Mouse (Mus musculus) MEL-GATA-1-ER (cell line): ENCODE measurements around the gene Naaladl2.

Source experiments
- DNase-seq: peaks from one replicate; pipeline ENCODE4 v3.0.0-alpha.2; 2012; ENCODE audit warnings: low read depth; ENCODE audit errors: extremely low read depth

Naaladl2 gene

GRCm38 (mm10) chr3:23972747-23973667, 1171.1 kb downstream of the Naaladl2 start:
- no peak for DNase-seq

- no peak for DNase-seq
These were observed 1181.0 kb downstream of the Naaladl2 start for GRCm38 (mm10) chr3:23962961-23963621.

- no peak for DNase-seq
These were observed 1197.9 kb downstream of the Naaladl2 start for GRCm38 (mm10) chr3:23946182-23946581.

- no peak for DNase-seq
These were observed 1206.8 kb downstream of the Naaladl2 start for GRCm38 (mm10) chr3:23937299-23937698.

- DNase-seq: peak; percentile 89
These were observed 1216.0 kb downstream of the Naaladl2 start for GRCm38 (mm10) chr3:23928097-23928496.

- DNase-seq: no peak
These were observed 1236.4 kb downstream of the Naaladl2 start for GRCm38 (mm10) chr3:23907682-23908081.

GRCm38 (mm10) chr3:23865688-23866087, 1278.4 kb downstream of the Naaladl2 start:
- no peak for DNase-seq

- peak; percentile 31 for DNase-seq
These were observed 1286.8 kb downstream of the Naaladl2 start for GRCm38 (mm10) chr3:23857275-23857674.

- no peak for DNase-seq
These were observed 1326.5 kb downstream of the Naaladl2 start for GRCm38 (mm10) chr3:23817585-23817984.

GRCm38 (mm10) chr3:23758746-23759145, 1385.3 kb downstream of the Naaladl2 start:
- no peak for DNase-seq
